Mouse (Mus musculus) heart, adult 9 months (tissue): ENCODE measurements around the gene Arhgap19.
A peak's percentile ranks its signal among the peaks of the same experiment; 100 is the strongest.
"Not testable (repeated sequence)": the region's sequence is repeated elsewhere in the genome, so short reads cannot be mapped to it uniquely, and the experiment has no call there.

Experiments
- DNase-seq, 2 experiments: peaks; one replicate each; pipeline ENCODE4 v3.0.0; 2022; ENCODE audit warnings: low spot score in 2 of 2

Arhgap19 gene

GRCm38 (mm10) chr19:41801742-41802369 is at the start of gene Arhgap19:
TSS of gene Arhgap19 (minus strand) at chr19:41802047.
- peak; percentile 96 to 97 for DNase-seq

GRCm38 (mm10) chr19:41850719-41851543 is 49.1 kb upstream of the Arhgap19 start:
- DNase-seq: no peak

- no peak for DNase-seq
Observed at GRCm38 (mm10) chr19:41850021-41850718, 48.3 kb upstream of the Arhgap19 start.

- peak; percentile 86 to 88 for DNase-seq
Observed at GRCm38 (mm10) chr19:41847992-41848851, 46.4 kb upstream of the Arhgap19 start, which contains the start of gene Frat2. TSS of gene Frat2 (minus strand) at chr19:41848132.

- DNase-seq: not testable (repeated sequence)
Observed at GRCm38 (mm10) chr19:41847614-41847991, 45.8 kb upstream of the Arhgap19 start.

- peak; percentile 35 to 44 for DNase-seq
Observed at GRCm38 (mm10) chr19:41847091-41847581, 45.3 kb upstream of the Arhgap19 start.

GRCm38 (mm10) chr19:41846366-41847090 is 44.7 kb upstream of the Arhgap19 start:
- peak; percentile 20 to 27 for DNase-seq

GRCm38 (mm10) chr19:41844345-41844744 is 42.5 kb upstream of the Arhgap19 start:
- no peak for DNase-seq

- DNase-seq: no peak
Observed at GRCm38 (mm10) chr19:41842706-41843105, 40.9 kb upstream of the Arhgap19 start.

- DNase-seq: no peak
Observed at GRCm38 (mm10) chr19:41842196-41842595, 40.3 kb upstream of the Arhgap19 start.

GRCm38 (mm10) chr19:41841105-41841750 is 39.4 kb upstream of the Arhgap19 start:
- no peak for DNase-seq

GRCm38 (mm10) chr19:41839685-41840084 is 37.8 kb upstream of the Arhgap19 start:
- DNase-seq: no peak

- no peak for DNase-seq
Observed at GRCm38 (mm10) chr19:41838808-41839207, 37.0 kb upstream of the Arhgap19 start.

GRCm38 (mm10) chr19:41837917-41838261 is 36.0 kb upstream of the Arhgap19 start:
- DNase-seq: no peak

- no peak for DNase-seq
Observed at GRCm38 (mm10) chr19:41837194-41837916, 35.5 kb upstream of the Arhgap19 start.

- no peak for DNase-seq
Observed at GRCm38 (mm10) chr19:41836719-41837118, 34.9 kb upstream of the Arhgap19 start.

- no peak for DNase-seq
Observed at GRCm38 (mm10) chr19:41835816-41836215, 34.0 kb upstream of the Arhgap19 start.

GRCm38 (mm10) chr19:41835407-41835806 is 33.6 kb upstream of the Arhgap19 start:
- no peak for DNase-seq

GRCm38 (mm10) chr19:41832501-41833201 is 30.8 kb upstream of the Arhgap19 start:
- DNase-seq: no peak
